Mouse (Mus musculus): ENCODE data around the gene Galnt6.

DNA sequence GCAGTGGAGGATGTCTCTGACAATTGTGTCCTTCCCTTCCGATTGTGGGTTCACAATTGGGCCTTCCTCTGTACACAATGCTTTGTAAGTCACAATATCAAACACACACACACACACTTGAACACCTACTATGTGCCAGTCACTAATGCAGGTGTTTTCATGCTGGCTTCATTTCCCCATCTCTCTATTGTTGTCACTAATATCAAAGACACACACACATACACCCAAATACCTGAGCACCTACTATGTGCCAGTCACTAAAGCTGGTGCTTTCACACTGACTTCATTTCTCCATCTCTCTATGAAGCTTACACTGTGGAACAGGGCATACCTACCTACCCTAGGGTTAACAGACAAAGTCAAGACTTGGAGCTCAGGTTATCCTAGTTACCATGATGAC lies 23.8 kb downstream of the Galnt6 start:
- no peak for TF ChIP-seq CTCF (IDR thresholded peaks at IDR 0.05; ENCODE audit: low read depth, low read length)
- no peak for TF ChIP-seq POLR2A (IDR thresholded peaks at IDR 0.05; ENCODE audit: extremely low read depth, insufficient read depth, low read length)
